Mouse (Mus musculus) left cerebral cortex, adult 9 months (tissue): ENCODE measurements at regions not wholly inside any gene's neighbourhood (a gene's known extent, or its start where the extent isn't known, plus 50 kb on each side); places are given as distances from the start of the nearest gene placed in this dataset.
"Not testable (repeated sequence)": the region's sequence is repeated elsewhere in the genome, so short reads cannot be mapped to it uniquely, and the experiment has no call there.

Experiments used
- DNase-seq, 2 experiments: peaks; one replicate each; pipeline ENCODE4 v3.0.0; 2022; ENCODE audit warnings: low spot score in 2 of 2

DNA sequence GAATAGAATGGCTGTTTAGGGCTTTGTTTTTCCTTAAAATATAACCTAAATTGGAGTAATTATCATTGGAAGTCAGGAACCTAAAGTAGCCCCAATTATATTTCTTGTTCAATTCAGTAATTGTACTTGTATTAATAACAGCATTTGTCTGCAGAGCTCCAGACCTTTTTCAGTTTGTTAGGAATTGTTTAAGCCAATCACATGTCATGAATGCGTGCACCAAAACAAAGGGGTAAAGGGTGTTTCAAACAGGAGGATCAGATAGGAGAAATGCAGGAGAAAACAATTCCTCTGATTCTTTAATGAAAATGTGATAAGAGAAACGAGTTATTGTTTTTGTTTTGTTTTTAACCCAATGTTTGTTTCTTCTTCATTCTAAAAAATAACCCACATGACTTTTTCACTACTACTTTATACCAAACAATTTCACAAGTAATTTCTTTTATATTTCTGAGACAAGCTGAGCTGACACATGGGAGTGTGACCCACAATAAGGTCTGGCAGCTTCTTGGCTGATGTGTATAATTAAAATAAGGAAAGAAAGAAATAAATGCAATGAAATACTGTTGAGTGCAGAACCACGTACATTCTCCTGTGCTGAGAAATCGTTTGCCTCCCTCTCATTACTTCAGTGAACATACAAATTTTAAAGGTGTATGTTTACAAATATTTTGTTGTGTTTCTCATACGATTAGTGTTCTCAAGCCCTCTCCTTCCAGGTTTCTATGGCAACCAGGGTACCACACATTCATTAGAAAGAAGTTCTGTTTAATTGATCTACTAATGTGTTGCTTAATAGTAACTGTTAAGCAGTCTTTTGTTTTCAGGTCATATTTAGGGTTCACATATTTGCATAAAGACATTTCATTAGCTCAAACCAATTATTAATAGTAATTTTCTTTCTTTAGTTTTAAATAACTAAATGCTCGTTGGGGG is 397.7 kb downstream of the Isl1 start:
- DNase-seq, result no peak

DNA sequence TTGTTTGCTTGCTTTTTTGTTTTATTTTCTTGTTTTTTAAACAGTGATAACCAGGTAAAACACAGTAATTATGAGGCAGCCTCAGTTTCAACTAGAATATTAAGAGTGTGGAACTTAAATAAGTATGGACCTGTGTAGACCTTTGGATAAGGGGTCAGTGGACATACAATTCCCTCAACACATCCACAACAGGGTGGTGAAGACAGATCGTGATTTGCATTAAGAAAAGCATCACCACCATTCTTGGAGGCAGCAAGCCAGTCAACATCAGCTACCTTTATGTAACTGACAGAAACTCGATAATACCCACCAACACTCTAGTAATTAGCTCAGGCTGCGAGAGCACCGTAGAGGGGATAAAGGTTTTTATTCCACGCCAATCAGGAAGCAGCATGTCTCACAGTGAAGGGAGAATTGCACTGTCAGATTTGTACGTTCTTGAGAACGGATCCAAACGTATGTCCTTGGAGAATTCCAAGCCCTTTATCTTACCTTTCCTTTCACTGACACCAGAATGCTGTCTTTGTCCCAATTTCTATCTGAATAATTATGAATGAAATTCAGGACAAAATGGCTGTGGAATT is 398.5 kb downstream of the Isl1 start:
- no peak for DNase-seq

DNA sequence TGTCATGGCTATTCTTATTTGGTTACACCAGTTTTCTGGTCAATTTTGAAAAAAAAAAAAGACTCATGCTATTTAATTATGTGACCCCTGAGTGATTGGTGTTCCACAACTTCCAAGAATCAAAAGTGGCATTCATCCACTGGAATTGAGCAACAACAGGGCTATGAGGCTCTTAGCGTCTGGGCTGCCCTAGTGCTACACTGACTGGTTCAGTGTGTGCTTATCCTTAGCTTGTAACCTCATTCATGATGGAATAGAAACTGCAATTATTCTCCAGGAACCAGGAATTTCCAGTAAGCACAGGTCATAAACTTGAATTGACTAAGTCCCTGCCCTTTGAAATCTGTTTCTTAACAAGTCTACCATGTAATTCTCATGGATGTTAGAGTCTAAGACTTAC is 428.9 kb downstream of the Isl1 start:
- no peak for DNase-seq

DNA sequence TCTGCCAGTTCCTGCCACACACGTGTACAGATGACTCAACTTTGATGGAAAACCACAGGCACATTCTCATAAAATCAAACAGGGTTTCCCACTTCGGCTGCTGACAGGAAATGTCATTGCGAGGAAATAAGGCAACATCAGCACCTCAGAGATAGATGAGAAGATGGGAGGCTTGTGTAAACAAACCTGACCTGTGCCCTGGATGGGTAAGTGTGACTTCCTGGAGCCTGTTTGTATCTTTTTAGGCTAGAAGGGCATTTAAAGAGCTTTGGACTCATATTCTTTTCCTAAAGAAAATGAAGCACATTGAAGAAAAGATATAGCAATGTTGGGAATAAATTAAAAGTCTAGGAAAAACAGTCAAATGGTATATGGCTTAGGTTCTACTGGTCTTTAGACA is 449.0 kb downstream of the Isl1 start:
- no peak for DNase-seq

DNA sequence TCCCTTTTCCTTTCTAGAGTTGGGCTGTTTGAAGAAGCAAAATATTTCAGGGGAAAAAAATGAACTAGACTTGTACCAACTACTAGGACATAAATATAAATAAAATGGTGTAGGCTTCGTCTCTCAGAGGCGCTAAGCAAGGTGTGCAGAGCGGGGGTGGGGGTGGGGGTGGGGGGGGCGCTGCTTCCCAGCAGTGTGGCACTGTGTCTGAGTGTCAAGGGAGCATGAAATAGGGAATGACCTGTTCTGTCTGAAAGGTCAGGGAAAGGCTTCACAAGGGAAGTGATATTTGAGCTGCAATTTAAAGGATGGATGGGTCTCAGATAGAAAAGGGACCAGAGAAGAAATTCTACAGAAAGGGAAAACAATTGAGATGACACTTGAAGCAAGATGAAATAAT is 452.9 kb downstream of the Isl1 start:
- DNase-seq, result no peak

DNA sequence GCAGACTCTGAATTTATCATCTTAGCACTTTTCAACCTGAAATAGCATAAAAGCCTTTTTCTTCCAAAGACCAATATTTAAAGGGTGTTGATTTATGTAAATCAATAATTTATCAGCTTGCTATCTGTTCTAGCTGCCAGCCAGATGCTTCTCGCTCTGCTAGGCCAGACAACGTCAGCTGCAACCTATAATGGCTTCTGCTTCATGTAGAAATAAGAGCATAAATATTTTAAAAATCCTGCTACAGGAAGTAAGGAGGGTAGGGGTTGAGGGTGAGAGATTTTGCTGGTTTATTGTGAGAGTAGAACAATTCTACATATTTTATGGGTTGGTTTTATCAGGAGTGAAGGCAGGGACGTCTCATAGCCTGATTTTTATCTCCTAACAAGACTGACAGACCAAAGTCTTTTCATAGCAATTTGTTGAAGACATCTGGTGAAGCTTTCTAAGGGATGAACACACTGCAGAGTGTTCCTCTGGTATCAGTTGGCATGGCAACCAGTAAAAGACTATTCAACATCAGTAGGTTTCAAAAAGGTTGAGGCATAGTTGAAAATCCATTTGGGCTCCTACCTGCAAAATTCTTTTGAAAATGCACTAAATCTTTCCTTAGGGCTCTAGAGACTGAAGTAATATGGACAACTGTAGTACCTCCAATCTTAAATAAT is 456.7 kb downstream of the Isl1 start:
- peak in 1 of 2 experiments; percentile 4 for DNase-seq

DNA sequence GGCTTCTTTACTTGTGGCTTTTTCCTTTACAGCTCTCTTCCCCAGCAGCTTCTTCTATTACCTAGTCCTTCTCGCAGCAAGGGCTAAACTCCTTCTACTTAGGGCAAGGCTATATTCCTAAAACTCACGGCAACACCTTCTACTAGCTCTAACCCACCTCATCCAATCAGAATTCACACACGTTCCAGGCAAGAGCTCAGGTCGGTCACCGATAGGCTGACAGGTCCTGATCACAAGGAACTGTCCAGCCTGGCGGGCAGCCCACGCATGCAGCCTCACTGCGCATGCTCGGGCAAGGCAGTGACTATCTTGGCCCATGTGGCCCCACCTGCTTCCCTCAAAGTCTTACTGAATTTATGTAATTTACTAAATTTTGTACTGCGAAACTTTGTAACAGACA is 466.4 kb downstream of the Isl1 start:
- DNase-seq, result no peak

DNA sequence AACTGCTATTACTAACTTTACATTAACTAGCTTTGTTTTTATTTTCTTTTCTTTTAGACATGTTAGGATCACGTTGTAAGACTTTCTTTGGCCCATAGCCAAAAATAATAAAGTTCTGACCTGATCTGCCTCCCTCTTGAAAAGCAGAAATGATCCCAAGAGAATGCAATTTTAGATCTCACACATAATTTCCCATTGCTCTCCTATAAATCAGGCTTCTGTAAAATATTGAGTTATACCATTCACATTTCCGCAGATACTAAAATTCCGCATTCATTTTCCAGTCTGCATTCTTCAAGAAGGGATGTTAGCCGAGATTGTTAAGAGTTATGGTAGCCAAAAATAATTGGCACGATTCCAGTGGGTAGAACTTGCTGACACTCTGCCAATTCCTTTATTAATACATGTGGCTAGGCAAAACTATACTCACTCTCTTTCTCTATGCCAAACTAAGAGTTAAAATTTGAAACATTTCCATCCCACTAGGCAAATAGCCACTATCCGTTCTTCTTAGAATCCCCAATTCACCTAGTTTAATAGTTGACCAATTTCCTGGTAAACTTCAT is 473.2 kb downstream of the Isl1 start:
- DNase-seq, result no peak

DNA sequence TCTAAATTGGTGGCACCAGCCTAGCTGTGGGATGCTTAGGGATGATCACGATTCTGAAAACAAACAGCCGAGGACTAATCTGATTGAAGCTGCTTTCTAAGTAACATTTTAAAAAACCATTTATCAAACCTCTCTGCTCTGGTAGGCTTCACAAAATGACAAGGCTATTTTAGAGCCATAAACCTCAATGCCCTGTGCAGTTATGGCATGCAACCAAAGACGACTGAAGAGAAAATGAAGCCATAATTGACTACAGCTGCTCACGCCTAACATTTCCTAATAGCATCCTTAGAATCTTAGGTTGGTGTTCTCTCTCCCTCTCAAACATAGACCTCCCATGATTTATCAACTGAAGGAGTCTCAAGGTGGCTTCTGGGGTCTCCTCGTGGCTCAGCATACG is 484.3 kb downstream of the Isl1 start:
- DNase-seq, result no peak

DNA sequence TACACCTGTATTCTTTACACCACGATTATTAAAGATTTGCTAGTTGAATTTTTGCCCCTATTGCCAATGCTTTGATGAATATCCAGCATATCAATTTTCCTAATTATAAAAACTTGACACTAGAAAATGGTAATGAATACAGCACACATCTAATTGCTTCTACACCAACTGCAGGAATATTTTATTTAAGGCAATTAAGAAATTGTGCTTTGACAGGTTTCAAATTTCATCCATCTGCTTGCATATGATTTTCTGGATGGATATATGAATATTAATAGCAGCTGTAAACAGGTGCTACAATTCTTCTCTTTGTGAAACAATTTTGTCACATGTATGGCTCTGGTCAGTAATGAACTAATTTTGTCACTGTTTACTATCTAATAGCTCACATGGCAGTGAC is 487.0 kb downstream of the Isl1 start:
- no peak for DNase-seq

DNA sequence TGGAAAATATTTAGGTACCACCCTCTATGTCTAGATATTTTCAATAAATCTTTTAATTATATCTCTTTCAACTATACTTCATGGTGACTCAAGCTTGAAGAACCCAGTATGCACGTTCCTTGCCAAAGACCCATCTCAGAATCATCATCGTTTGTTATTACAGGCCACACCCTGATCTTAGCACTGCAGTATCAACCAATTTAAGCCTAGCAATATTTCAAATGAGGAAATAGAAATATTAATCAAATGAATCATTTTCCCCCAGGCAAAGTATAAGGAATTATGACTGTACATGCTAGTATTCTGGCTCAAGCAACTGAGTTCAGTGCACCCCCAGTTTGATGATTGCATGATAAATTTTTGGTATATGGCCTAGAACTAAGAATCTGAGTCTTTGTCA is 495.3 kb downstream of the Isl1 start:
- DNase-seq, result no peak

DNA sequence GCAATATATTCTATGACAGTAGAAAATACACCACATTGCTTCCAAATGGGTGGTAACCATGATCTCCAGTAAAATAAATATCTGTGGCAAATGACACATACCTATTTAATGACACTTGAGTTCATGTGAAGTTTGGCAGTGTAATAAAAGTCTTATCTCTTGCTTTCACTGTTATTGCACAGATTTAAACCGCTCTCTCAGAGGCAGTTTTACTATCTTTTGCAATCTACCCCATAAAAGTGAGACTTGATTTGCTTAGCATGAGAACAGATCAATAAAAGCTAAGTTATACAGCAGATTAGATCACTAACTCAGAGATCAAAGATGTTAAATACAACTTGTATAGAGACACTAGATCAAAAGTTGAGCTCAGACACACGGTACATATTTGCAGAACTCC is 510.2 kb downstream of the Isl1 start:
- no peak for DNase-seq

DNA sequence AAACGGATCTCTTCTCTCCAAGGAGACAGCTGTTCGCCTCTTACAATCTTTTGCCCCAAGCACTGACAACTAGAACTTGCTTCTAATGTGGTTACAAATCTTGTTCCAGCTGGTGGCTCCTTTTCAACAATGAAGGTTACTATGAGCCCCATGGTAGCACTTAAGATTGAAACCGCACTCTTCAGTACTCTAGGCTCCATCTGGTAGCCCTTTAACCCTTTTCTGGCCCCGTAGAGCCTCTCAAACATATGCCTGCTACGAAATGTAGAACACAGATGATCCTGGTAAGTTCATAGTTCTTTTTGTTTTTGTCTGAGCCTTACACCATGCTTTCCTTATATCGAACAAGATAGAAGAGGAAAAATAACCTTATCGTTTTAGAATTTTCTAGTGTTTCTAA is 558.2 kb downstream of the Isl1 start:
- DNase-seq, result no peak

DNA sequence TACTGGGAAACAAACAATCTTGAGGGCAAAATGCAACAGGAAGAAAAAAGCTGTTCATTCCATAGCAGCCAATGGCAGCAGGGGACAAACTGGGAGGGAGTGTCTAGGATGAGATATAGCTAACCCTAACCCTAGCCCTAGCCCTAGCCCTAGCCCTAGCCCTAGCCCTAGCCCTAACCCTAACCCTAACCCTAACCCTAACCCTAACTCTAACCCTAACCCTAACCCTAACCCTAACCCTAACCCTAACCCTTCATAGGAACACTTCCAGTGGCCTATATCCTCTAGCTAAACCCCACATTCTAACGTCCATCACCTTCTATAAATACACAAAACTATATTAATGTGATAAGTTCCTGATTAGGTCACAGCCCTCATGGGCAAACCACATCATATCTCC is 567.4 kb downstream of the Isl1 start:
- DNase-seq, result not testable (repeated sequence)

DNA sequence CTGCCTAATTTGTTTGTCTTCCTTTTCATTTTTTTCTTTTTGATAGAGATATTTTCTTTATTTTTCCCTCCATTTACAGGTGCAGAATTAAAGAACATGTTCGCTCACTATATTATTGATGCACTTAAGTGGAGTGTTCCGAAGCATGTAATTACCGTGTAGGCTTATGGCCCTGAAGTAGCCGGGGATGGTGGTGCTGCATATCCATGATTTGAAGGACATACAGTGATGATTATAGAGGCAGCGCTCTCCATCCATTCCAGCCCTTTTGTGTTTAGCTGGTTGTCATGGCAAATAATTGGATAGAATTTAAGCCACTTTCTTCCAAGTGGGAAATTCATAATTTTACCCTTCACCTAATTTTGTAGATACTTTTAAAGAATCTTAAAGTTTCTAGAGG is 581.5 kb downstream of the Isl1 start:
- DNase-seq, result no peak

DNA sequence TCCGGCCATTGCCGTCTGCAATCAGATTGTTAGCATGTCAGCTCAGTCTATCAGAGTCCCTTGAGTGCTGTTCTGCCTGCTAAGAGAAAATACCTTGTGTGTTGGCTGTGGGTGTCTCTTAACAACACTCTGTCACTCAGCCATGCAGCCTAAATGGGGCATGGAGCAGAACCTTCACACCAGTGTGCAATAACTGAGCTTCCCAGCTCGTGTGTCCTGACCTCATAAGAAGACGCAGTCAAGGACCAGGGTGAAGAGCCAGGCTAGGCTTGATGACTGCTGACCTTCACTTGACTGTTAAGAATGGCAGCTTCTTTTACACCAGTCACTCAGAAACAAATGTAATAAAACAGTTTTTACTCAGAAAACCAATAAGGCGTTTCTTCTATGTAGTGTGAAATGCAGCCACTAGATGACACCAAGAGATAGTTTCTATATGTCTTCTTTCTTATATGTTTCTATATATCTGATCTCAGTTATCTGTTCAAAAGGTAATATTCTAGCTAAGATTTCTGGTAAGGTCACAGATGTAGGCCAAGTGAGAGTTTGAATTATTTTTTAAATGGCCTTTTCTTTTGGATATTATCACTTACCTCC is 584.0 kb downstream of the Isl1 start:
- no peak for DNase-seq

DNA sequence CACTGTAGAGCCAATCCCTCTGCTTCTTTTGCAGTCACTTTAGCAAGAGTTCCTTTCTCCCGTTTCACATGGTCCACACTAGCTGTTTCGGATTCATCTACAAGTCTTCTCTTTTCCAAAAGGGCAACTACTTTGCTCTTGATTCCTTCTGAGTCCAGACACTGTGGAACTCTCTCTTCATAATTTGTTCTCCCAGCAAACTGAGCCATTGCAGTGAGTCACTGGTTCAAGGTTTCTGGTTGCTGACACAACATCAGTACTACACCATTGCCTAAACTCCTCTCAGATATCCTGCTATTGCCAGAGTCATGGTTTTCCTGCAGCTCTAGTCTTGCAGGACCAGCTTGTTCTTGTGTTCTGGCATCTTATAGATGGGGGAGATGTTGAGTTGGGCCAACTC is 590.2 kb downstream of the Isl1 start:
- DNase-seq, result no peak

DNA sequence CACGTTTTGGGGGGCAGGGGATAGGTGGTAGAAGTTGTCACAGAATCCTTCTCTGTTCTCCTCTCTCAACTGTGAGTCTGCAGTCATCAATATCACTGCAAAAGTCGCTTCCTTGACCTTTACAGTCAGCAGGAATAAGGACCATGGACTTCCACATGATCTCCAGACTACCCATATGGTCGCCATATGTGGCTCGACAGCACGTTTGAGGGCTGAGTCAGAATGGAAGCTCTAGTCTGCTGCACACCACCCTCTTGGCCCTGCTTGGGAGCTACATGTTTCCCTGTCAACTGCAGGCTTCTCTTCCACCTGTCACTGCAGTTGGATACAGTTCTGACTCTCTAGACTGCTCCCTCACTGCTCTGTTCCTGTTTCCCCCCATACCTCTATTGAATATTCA is 590.6 kb downstream of the Isl1 start:
- no peak for DNase-seq

DNA sequence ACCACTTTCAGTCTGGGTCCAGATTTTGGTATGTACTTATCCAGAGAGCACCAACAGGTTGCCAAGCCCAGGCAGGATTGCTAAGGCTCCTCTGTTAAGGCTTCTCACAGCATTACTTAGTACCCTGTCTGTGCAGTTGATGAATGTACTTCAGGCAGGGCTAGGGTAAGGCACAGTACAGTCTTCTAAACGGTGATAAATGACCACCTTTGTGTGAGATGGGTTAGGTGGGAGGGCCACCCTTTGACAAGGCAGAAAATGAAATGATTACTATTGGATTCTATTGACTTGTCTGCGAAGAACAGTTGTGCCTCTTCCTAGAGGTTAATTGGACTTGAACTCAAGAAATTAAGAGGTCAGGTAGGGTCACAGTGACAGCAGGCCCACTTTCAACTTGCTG is 594.4 kb upstream of the Itga1 start:
- DNase-seq, result no peak

DNA sequence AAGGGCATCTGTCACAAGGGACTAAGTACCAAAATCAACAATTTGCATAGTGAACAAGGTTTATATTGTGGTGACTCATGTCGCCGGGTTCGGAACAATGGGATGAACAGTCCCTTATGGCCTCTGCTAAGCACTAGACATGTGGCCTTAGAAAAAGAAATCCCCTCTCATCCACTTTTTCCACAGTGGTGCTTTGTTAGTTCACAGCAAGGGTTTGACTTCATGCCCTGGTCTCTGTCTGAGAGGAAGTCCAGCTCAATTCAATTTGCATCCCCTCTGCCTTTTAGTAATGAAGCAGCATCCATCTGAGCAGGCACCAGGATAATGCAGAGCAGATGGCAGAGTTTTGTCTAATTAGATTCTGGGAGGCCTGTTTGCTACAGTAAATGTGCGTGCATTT is 585.7 kb upstream of the Itga1 start:
- DNase-seq, result no peak

DNA sequence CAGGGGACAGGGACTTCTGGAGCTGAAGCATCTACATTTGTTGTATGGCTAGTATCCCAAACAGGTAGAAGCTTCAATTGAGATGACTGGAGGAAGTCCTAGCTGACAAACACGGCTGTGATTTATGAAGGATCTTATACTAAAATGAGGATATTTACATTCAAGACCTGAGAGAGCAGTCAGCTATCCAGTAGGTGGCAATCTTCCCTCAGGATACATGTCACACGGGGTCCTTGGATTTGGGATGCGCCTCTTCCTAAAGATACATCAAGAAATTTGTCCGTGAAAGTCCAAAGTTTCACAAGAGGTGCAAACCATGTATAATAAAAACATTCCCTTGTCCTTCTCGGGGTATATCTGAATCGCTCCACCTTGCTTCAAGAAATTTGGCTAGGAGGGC is 577.8 kb upstream of the Itga1 start:
- no peak for DNase-seq

DNA sequence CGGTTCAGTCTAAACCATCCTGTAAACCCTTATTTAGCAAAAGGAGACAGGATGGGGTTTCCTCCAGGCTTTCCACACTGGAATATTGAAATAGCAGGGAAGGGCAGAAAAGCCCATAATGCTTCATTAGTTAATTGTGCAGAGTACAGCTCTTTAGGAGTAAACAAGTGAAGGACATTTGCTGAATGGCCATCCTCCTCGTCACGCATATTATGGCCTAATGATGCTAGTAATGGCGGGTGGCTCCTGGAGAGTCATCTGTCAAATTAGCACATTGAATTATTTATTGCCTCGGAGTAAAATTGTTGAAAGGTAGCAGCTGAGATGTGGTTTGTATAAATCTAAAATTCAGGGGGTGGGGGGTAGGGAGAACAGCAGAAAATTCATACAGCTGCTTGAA is 575.1 kb upstream of the Itga1 start:
- no peak for DNase-seq
